Mouse (Mus musculus) retina, postnatal 7 days (tissue): Measurements from ENCODE around the gene Irf5.

Experiments
- DNase-seq: peaks from one replicate; pipeline ENCODE4 v3.0.0-alpha.2; 2012; ENCODE audit warnings: low read depth, low spot score

The Irf5 gene

DNA sequence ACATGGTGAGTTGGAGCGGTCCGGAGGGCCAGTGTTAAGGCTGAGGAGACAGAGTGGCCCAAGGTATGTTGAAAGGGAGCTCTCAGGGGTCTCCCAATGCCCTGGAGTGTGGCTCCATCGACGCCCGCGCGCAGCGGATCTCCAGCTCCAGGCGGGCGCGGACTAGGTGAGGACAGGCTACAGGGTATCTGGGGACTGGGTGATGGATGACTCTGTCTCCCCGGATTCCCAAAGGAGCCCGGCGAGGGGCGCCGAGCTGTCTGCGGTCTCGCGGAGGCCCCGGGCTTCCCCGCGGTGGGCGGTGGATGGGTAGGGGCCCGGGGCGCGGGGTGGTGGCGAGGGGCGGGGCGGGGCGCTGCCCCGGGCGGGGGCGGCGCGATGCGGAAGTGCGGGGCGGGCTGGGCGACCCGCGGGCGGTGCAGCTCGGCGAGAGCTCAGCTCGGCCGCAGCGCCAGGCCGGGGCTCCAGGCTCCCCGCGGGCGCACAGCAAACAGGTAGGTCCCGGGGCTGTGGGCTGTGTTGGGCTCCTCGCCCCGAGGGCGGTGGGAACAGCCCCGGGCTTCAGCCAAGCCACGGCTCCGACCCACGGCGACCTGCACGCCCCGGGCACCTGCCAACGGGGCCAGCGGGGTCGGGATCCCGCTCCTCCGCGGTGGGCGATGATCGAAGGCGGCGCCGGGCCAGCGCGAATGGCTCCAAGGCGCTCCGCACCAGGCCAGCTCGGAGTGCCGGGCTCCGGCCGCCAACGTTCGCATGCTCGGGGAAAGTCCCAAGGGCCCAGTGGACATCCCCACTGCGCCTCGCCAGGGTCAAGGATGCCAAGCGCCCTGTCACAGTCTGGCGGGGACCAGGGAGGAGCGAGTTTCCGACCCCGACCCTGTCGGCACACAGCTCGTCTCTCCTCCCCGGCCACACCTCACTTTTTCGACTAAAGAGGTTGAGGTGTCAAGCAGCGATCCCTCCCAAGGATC lies at the start of gene Irf5:
Gene Irf5 (plus strand): TSS at position 345 of the 971 bp plus-strand sequence.
- no peak for DNase-seq

DNA sequence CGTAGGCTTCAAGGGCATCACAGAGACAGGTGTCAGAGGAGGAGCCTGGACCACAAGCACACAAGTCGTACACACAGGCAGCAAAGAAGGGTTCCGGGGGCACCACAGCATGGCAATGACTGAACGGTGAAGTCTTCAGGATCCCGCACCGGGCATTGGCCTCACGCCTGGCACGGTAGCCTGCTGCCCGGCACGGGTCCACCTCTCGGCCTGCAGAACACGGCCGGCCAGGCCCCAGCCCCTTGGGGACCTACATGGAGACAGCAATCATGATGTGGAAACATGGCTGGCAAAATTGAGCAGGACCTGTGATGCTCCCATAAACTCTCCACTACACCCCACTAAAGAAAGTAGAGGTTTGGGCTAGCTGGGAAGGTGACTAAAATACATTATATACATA lies 43.7 kb upstream of the Irf5 start:
- no peak for DNase-seq

DNA sequence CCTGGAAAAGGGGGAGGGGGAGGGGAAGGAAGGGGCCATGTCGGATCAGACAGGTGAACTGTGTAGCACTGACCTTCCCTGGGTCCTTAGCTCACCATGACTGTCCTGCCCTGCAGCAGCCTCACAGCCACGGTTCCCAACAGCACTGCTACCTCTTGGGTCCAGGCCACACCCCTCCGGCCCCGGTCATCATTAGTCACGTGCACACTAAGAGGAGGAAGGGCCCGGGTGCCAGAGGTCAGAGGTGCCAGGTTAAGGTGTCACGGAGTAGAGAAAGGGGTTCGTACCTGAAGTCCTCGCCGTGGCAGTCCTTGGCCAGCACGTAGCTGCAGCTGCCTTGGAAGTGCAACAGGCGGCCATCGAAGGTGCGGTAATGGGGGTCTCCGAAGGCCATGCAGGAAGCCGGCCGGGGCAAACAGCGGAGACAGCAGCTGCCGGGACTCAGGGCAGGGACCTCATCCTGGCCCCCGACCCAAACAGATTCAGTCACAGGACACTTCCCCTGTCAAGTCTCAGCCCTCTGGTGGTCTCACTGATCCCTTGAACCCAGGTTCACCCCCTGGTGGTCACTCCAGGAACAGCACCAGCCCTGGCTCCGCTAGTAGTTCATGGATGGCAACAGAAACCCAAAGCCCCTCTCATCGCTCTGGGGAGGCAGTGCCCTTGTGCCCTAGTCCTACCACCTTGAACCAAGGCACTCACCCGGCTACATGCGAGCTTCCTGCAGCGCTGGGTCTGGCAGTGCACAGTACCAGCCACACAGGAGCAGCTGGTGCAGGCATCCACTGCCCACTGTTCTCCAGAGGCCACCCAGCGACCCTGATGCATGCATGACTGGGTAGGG lies 41.5 kb upstream of the Irf5 start:
- peak; percentile 63 for DNase-seq

DNA sequence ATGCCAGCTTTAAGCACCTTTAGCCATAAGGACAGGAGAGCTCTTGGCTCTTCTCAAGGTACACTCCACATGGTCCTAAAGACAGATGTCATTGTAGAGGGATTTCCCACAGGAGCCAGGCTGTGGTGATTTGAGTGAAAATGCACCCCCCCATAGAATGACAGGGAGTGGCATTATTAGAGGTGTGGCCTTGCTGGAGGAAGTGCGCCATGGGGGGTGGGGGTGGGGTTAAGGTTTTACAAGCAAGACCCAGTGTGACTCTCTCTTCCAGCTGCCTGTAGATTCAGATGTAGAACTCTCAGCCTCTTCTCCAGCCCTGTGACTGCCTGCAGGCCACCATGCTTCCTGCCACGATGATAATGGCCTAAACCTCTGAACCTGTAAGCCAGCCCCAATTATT lies 40.5 kb upstream of the Irf5 start:
- no peak for DNase-seq

DNA sequence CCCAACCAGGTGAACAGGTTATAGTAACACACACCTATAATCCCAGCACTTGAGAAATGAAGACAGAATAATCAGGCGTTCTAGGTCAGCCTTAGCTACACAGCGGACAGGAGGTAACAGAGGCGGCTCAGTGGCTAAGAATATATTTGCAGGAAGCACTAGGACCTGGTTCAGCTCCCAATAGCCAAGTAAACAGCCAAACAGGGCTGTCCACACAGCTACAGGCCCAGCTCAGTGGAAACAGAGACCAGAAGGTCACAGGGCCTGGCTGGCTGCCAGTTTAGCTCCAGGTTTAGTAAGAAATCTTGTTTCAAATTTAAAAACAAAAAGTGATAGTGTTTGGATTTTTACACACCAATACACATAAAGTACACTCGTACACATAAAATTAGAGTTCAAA lies 32.3 kb upstream of the Irf5 start:
- no peak for DNase-seq

DNA sequence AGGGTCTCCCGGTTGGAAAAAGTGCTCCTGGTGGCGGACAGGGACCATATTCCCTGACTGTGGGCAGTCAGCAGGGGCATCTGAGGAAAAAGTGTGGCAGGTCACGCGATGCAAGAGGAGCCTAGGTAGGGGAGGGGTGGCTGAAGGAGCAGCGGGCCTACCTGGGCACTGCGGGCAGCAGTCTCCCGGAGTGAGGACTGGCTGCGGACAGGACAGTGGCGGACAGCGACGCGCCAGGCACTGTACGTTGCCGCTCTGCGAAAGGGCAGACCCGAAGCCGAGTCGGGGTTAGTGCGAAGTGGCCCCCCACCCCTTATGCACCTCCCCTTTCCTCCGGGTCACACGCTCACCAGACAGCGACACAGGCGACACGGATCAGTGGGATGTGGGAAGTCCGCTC lies 30.2 kb upstream of the Irf5 start:
- DNase-seq: no peak

DNA sequence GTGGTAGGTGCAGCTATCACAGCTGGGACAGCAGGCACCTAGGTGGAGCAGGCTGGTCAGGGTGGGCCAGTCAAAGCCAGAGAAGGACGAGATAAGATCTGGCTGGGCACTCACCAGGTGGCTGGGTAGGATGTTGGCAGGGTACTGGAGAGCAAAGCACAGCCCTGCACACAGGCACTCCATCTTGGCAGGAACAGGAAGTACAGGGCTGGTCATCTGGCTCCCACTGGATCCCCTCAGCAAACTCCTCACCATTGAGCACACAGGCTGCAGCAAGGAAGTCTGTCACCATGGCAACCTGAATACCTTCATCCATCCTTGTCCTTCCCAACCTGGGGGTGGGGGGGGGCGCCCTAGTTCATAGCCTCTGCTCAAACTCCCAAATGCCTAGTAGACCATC lies 28.6 kb upstream of the Irf5 start:
- DNase-seq: no peak

DNA sequence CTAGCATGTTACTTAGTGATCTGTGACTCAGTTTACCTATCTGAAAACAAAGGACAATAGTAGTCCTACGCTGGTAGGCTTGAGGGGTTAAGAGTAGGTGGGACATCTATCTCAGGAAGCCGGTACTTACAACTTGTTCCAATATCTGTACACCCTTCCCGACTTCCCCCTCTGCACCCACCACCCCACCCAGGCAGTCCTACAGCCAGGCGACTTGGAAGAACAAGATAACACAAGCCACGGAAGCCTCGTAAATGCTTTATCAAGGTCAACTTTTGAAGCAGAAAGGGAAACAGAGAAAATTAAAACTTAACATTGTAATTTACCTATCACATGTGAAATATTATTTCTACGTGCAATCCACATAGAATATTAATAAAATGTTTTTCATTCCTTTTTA lies 26.2 kb upstream of the Irf5 start:
- DNase-seq: no peak

DNA sequence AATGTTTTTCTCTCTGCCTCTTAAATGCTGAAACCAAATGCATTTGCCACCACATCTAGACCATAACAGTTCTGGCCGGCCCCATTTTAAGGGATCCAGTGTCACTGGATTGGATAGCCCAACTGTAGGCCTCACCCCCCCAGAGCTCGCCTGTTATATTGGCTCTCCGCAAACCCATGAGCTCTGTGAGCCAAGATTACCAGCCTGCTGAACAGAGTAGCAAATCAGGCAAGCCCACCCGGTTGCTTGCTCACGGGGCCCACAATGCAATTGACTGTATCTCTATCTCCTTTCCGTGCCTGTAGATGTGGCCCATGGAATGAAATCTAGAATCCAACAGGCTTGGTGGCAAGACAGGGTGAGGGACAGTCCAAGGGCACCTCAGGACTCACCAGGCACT lies 25.6 kb upstream of the Irf5 start:
- DNase-seq: no peak

DNA sequence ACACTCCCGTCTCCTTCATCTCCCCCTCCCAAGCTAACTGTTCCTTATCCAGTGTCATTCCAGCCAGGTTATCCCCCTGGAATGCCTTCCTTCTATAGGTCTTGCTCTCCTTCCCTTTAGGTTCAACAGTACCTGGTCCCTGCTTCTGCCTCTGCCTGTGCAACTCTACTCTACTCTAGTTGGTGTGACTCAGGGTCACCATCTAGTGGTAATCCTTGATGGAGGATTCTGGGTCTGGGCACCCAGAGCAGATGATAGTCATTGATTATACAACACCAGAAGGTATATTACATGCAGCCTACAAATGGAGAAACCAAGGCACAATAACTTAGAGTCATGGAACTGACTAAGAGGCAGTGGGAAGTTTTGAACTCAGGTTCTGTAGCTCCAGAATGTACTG lies 24.8 kb upstream of the Irf5 start:
- no peak for DNase-seq

DNA sequence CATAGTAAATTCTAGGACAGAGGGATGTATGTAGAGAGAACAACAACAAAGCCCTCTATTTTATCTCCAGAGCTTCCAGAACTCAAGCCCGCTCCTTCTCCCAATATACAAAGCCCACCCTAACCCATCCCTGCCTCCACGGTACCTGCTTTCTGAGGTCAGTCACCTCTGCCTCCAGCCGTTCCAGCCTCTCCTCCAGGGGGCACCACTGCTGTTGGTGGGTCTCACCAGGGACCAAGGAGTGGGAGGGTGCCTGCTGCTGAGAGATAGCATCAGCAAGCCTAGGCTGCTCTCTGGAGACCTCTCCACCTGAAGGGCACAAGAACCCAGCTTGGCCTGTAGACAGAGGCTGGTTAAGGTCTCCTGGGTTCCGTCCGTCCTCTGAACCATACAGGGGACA lies 20.9 kb upstream of the Irf5 start:
- DNase-seq: no peak

DNA sequence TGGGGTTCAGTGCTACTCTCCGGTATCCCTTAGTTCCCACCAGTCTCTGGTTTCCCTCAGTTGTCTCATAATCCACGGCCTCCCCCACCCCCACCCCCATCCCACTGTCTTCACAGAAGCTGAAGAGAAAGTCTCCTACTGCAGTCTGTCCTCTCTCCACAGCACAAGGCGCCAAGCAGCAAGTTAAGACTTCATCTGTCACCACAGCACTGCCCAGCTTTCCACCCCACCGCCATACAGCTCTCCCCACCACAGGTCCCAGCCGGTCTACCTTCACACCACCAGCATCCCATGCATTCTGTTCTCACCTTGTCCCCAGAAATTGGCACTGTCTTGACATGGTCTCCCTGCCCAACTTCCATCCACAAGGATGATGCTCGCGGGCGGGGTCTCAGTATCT lies 19.6 kb upstream of the Irf5 start:
- no peak for DNase-seq

DNA sequence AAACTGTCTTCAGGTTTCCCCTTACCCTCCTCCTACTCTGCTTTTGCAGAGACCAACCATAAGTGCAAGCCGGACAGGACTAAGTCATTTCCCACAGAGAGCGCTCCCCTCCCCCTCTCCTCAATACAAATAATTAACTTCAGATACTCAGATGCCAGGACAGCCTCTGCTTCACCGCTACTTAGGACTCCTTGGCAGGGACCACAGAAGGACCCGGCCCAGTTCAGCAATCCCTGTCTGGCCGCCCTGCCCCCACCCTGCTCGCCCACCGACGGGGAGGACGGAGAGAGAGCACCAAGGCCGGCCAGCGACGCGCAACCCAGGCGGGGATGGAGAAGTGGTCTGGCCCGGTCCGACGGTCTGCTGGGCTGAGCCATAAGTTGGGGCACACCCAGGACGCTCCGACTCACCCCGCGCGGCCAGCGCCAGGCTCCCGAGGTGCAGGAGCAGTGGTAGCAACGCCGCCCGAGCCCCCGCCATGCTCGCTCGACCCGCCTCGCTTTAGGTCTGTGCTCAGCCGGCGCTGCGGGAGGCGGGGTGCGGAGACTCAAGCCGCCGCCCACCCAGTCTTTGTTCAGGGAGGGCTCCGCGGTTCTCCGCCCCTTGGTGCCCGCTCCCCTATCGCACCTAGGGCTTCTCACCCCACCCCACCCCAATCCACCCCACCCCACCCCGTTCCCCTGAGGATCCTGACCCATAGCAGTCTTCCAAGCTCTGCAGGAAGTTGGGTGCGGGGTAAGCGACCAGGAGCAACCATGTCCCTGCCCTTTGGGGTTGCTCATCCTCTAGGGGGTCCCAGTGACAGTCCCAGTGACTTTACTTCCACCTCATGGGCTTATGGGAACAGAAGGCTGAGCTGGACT lies 18.7 kb upstream of the Irf5 start, which contains the start of gene Kcp:
Gene Kcp (minus strand): TSS at position 506 of the 863 bp plus-strand sequence.
- DNase-seq: no peak

DNA sequence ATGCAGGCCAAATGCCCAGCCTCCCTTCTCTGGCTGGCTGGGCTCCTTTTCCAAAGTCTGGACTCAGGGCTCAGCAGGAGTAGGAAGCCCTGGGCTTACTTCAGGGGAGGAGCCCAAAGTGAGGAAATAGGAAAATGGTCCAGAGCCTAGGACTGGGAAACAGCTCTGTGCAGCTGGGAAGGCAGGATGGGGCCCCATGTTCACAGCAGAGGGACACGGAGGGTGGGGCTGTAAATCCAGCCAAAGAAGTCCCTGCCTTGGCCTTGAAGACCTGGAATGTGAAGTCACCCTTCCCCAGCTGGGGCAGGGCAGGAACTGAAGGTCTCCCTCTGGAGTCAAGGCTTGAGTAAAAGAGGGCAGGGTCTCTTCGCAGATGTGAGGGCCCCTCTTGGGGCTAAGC lies 17.3 kb upstream of the Irf5 start:
- DNase-seq: no peak

DNA sequence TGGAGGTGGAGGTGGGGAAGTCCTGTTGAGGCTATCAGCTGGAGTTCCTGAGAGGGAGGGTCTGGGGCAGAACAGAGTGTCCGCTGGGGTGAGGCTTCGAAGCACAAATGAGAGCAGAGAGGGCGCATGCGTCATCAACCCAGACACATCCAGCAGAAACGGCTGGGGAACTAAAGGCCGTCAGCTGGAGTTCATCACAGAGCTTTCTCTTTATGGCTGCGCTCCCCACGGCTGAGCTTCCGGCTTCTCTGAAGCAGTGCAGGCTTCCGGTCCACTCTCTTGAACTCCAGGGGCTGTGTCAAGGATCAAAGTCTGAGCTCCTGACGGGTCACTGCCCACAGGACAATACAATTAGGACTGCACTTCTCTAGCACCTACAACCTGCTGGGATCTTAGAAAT lies 13.1 kb upstream of the Irf5 start:
- no peak for DNase-seq

DNA sequence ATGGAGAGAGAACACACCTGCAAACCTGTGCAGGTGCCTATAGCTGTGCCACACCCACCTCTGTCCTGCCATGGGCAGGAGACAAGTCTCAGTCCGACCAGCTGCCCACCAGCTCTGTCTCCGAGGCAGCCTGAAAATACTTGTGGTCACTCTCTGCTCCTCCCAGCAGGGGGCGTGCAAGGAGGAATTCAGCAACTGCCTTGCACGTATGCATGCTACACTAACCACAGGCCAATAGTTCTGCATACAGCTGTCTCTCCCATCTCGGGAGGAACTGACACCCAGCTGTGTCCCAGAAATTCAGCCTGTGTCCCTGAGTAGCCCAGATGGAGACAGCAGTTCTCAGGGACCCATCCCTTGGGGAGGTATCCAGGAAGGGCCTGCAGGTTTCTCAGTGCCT lies 9.3 kb upstream of the Irf5 start:
- peak; percentile 51 for DNase-seq

DNA sequence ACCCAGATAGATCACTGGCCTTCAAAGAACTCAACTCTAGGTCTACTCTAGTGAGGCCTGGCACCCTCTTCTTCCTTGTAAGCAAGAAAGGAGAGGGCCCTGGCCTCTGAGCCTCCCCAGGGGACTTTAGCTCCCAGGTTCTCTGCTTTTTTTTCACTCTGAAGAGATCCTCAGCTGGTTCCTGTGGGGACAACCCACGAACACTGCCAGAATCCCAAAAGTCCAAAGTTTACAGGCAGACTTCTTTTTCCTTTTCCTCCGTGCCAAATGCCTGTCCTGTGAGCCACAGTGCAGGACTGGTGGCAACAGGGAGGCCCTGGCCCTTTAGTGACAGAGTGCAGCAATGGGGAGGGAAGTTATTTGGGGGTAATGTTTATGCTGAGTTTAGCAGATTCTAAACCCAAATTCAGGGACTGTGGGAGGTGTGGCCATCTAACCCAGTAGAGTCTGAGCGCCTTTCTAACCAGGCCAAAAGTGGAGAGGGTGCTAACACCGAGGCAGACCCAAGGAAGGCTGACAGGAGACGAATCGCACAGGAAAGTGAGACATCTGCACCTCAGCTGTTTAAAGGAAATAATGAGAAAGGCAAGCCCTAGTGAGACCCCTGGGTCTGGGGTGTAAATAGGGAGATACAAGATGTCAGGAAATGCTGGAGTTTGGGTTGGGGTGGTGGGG lies 3.7 kb upstream of the Irf5 start:
- no peak for DNase-seq

DNA sequence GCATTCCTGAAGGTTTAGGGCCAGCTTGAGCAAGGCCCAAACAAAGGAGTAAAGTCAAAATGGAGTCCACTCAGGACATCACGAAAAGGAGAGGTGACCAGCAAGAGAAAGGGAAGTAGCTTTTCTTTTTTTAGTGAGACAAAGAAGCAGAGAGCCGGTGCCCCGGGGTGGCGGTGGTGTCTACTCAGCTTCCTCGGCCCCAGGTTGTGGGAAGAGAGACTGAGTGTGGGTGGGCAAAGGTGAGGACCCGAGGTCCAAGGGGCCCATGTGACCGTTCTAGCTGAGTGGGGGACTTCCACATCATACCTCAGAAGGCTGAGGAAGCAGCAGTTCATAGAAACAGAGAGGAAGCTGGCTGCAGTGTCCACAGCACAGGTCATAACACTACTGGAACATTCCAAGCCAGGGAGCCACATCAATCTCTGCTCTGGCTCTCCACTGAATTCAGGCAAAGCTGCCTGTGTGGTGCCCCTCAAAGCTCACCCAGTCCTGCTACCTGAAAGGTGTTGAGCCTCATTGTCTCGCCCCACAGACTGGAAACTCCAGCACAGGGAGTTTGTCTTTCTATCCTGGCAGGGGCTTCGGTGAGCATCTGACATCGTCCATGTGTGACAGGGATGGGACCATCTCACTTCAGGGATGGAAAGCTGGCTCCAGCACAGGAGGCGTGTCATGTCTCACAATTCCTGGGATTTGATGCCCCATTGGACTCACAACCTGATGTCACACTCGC lies 3.0 kb upstream of the Irf5 start:
- no peak for DNase-seq

DNA sequence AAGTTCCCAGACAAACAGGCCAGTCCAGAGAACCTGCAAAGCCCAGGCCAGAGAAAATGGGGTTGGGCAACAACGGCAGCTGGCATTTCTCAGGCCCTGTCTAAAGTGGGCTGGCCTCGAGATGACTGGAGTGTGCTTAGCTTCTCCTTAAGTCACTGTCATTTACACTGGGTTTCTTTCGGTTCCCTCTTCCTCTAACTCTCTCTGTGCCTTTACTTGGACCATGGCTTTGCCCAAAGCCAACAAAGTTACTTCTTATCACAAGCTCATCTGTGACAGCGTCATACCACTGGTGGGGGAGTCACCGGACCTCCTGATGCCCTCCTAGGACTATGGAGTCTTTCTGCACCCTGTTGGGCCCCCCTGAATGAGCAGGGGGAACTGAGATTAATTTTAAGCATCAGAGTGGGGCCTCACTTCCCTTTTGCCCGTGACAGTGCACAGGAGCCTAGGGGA lies 2.4 kb upstream of the Irf5 start:
- no peak for DNase-seq

DNA sequence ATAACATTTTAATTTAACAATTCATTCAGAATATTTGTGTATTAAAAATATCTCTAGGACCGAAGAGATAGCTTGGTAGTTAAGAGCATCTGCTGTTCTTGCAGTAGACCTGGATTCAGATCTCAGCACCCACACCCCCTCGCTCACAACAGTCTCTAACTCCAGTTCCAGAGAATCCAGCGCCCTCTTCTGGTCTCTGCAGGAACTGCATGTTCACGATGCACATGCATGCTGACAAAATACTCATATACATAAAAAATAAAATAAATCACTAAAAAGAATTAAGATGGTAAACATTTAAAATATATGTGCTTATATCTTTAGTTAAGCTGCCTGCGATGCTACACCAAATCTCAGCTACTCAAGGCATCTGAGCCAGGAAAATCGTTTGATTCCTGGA lies 1.2 kb upstream of the Irf5 start:
- DNase-seq: no peak
